Mouse (Mus musculus) neural tube, embryonic 14.5 days (tissue): Measurements from ENCODE around the gene Atf1. TPM values are rescaled to one million over a fixed set of nuclear protein-coding genes. Genes with fewer than 3 reads are reported as not detected.

Source experiments
- ATAC-seq: fragments of 200-750 bp; cut with Nextera tagmentation; 2 replicates; pipeline ENCODE4 v1.8.0; 2017; ENCODE audit warnings: low read depth, mild to moderate bottlenecking, moderate TSS enrichment, moderate library complexity
- H3K27ac ChIP-seq: fragments of 300-500 bp; sonication (generic); 2 replicates; pipeline ENCODE4 v1.5.1; 2014; ENCODE audit warnings: low read depth, mild to moderate bottlenecking, control low read depth, low read length, moderate library complexity, mixed read lengths
- H3K27me3 ChIP-seq: fragments of 300-500 bp; sonication (generic); 2 replicates; pipeline ENCODE4 v1.6.1; 2014; ENCODE audit warnings: low read length; ENCODE audit not compliant: control insufficient read depth, insufficient read depth
- H3K36me3 ChIP-seq: fragments of 300-500 bp; sonication (generic); 2 replicates; pipeline ENCODE4 v1.6.1; 2014; ENCODE audit warnings: low read length, mixed read lengths; ENCODE audit not compliant: control insufficient read depth, insufficient read depth
- H3K4me1 ChIP-seq: fragments of 300-500 bp; sonication (generic); 2 replicates; pipeline ENCODE4 v1.6.1; 2014; ENCODE audit warnings: low read length; ENCODE audit not compliant: control insufficient read depth, insufficient read depth
- H3K4me2 ChIP-seq: fragments of 300-500 bp; sonication (generic); 2 replicates; pipeline ENCODE4 v1.6.1; 2014; ENCODE audit warnings: mild to moderate bottlenecking, low read depth, low read length, control low read depth
- H3K4me3 ChIP-seq: fragments of 300-500 bp; sonication (generic); 2 replicates; pipeline ENCODE4 v1.5.1; 2014; ENCODE audit warnings: low read depth, low read length, control low read depth, mixed read lengths
- H3K9ac ChIP-seq: fragments of 300-500 bp; sonication (generic); replicated peaks from 2 replicates; pipeline ENCODE4 v1.6.1; 2014; ENCODE audit warnings: low read depth, mild to moderate bottlenecking, control low read depth, low read length, mixed read lengths
- H3K9me3 ChIP-seq: fragments of 300-500 bp; sonication (generic); 2 replicates; pipeline ENCODE4 v1.6.1; 2016; ENCODE audit warnings: low read length; ENCODE audit not compliant: control insufficient read depth
- WGBS: fragments of 180-500 bp; shearing (Covaris S2); extraction: QIAGEN DNeasy Blood & Tissue Kit; methylation state at CpG from one replicate; pipeline ENCODE4 v1.1.7; 2014; 5-methylcytosine and 5-hydroxymethylcytosine counted together
- polyA plus RNA-seq: library from polyadenylated mRNA; unstranded; fragments of >200 nt; fragmentation: Nextera tagmentation; extraction: Ambion mirVana; gene quantifications from 2 replicates; pipeline ENCODE4 v1.2.1, GENCODE M21; 2014

Gene Atf1
- polyA plus RNA-seq, result 14.6 TPM in 2 replicates

GRCm38 (mm10) chr15:100227663-100228534 is at the start of gene Atf1:
Gene Atf1 (plus strand): TSS chr15:100227819.
- ATAC-seq, result peak; percentile 79

GRCm38 (mm10) chr15:100178487-100178886 is 49.1 kb upstream of the Atf1 start:
- H3K9me3 ChIP-seq, result no peaks in the 10 kb centered on the region
- H3K9ac ChIP-seq, result no peak overlapping the region
- 76% methylated on average over 7 of the region's 7 CpGs for WGBS
- H3K27ac ChIP-seq, result no peak overlapping the region
- no peak for ATAC-seq
- H3K4me1 ChIP-seq, result no peaks in the 10 kb centered on the region
- H3K4me3 ChIP-seq, result no peak overlapping the region
- H3K27me3 ChIP-seq, result no peaks in the 10 kb centered on the region
- peaks cover 58% of the 10 kb centered on the region for H3K36me3 ChIP-seq
- H3K4me2 ChIP-seq, result no peak overlapping the region

More at GRCm38 (mm10) chr15:100227663-100228534, at the start of gene Atf1:
- Histone ChIP-seq H3K27ac (peak within 1 kb of the TSS; percentile 100), H3K4me3 (peak within 1 kb of the TSS; percentile 85), H3K4me1 (peaks cover 13% of the 10 kb centered on the region), H3K27me3 (no peaks in the 10 kb centered on the region), H3K9me3 (no peaks in the 10 kb centered on the region), H3K4me2 (peak within 1 kb of the TSS; percentile 80), H3K36me3 (no peaks in the 10 kb centered on the region), H3K9ac (peak within 1 kb of the TSS; percentile 100)
- WGBS, result under 1% methylated on average over 73 of the region's 133 CpGs

- H3K27ac ChIP-seq, result no peak overlapping the region
- H3K4me3 ChIP-seq, result no peak overlapping the region
- no peak for ATAC-seq
- 97% methylated on average over 6 of the region's 6 CpGs for WGBS
- H3K27me3 ChIP-seq, result no peaks in the 10 kb centered on the region
- no peak overlapping the region for H3K9ac ChIP-seq
- no peaks in the 10 kb centered on the region for H3K9me3 ChIP-seq
- no peak overlapping the region for H3K4me2 ChIP-seq
- no peaks in the 10 kb centered on the region for H3K4me1 ChIP-seq
- peaks cover 59% of the 10 kb centered on the region for H3K36me3 ChIP-seq
These were observed 47.9 kb upstream of the Atf1 start for GRCm38 (mm10) chr15:100179685-100180084.

GRCm38 (mm10) chr15:100180221-100180620 is 47.4 kb upstream of the Atf1 start:
- no peak overlapping the region for H3K4me3 ChIP-seq
- no peaks in the 10 kb centered on the region for H3K4me1 ChIP-seq
- 89% methylated on average over 4 of the region's 4 CpGs for WGBS
- no peaks in the 10 kb centered on the region for H3K9me3 ChIP-seq
- no peak overlapping the region for H3K4me2 ChIP-seq
- H3K27me3 ChIP-seq, result no peaks in the 10 kb centered on the region
- no peak overlapping the region for H3K9ac ChIP-seq
- peaks cover 58% of the 10 kb centered on the region for H3K36me3 ChIP-seq
- ATAC-seq, result no peak
- no peak overlapping the region for H3K27ac ChIP-seq

- Histone ChIP-seq H3K9ac (no peak overlapping the region), H3K27me3 (no peaks in the 10 kb centered on the region), H3K4me2 (no peak overlapping the region), H3K4me1 (no peaks in the 10 kb centered on the region), H3K27ac (no peak overlapping the region), H3K9me3 (no peaks in the 10 kb centered on the region), H3K36me3 (peaks cover 67% of the 10 kb centered on the region), H3K4me3 (no peak overlapping the region)
- 83% methylated on average over 10 of the region's 10 CpGs for WGBS
- no peak for ATAC-seq
These were observed 45.8 kb upstream of the Atf1 start for GRCm38 (mm10) chr15:100181841-100182240.

- Histone ChIP-seq H3K4me2 (no peak overlapping the region), H3K4me1 (no peaks in the 10 kb centered on the region), H3K27ac (no peak overlapping the region), H3K9ac (no peak overlapping the region), H3K27me3 (no peaks in the 10 kb centered on the region), H3K4me3 (no peak overlapping the region), H3K9me3 (no peaks in the 10 kb centered on the region), H3K36me3 (peaks cover 64% of the 10 kb centered on the region)
- ATAC-seq, result no peak
- 78% methylated on average over 28 of the region's 28 CpGs for WGBS
These were observed 44.9 kb upstream of the Atf1 start for GRCm38 (mm10) chr15:100182526-100183280.

- Histone ChIP-seq H3K4me1 (no peaks in the 10 kb centered on the region), H3K9me3 (no peaks in the 10 kb centered on the region), H3K27ac (no peak overlapping the region), H3K4me3 (no peak overlapping the region), H3K27me3 (no peaks in the 10 kb centered on the region), H3K9ac (no peak overlapping the region), H3K36me3 (peaks cover 57% of the 10 kb centered on the region), H3K4me2 (no peak overlapping the region)
- WGBS, result 88% methylated on average over 10 of the region's 10 CpGs
- no peak for ATAC-seq
These were observed 44.1 kb upstream of the Atf1 start for GRCm38 (mm10) chr15:100183510-100183909.

GRCm38 (mm10) chr15:100184821-100185496 is 42.7 kb upstream of the Atf1 start:
- 86% methylated on average over 5 of the region's 5 CpGs for WGBS
- no peaks in the 10 kb centered on the region for H3K27me3 ChIP-seq
- H3K9me3 ChIP-seq, result no peaks in the 10 kb centered on the region
- no peak overlapping the region for H3K4me3 ChIP-seq
- H3K27ac ChIP-seq, result no peak overlapping the region
- H3K4me2 ChIP-seq, result no peak overlapping the region
- ATAC-seq, result no peak
- H3K36me3 ChIP-seq, result peaks cover 60% of the 10 kb centered on the region
- H3K4me1 ChIP-seq, result no peaks in the 10 kb centered on the region
- H3K9ac ChIP-seq, result no peak overlapping the region
